Comparison of ENCODE assay signal across 9 mouse cellular contexts in the genomic region with DNA sequence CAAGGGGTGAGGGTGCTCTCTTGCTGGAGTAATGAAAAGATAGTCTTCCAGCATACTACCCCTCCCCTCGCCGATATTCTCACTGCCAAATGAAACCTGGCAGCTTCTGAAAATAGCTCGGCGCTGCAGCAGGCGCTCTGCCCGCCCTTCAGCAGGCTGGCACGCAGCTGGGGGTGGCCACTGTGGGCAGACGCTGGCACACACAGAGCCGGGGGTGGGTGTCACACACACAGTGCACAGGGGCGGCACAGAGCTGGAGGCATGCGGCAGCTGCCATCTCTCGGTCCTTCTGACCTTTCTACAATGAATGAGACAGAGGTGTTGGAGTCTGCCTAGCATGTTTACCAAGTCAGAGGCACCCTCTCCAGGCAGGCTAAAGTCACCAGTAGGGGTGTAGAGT. TPM values are rescaled to one million over a fixed set of nuclear protein-coding genes. Genes with fewer than 3 reads are reported as not detected.
A peak's percentile ranks its signal among the peaks of the same experiment; 100 is the strongest.
DNase-seq lines count a peak whose midpoint lies in the region; ATAC-seq and TF ChIP-seq lines count a peak whose summit lies in the region.
"Had no signal": no experiment of that assay in that cellular context is flagged by ENCODE, and none has a peak within 500 bp of the region (broad histone marks: within the 10 kb centered on the region; RNA-seq: fewer than 3 reads in every experiment).

No protein-coding gene starts in this region.

- no peaks in the 10 kb centered on the region for H3K27me3 ChIP-seq in heart, embryonic 11.5 days (ENCODE audit: control insufficient read depth, insufficient read depth, low read length)
- H3K27me3 ChIP-seq in cerebellum, adult 2 months (ENCODE audit: control insufficient read depth, insufficient read depth, low read length) = no peaks in the 10 kb centered on the region
- no peaks in the 10 kb centered on the region for H3K27me3 ChIP-seq in intestine, embryonic 15.5 days (replicated peaks)
- H3K27me3 ChIP-seq: CH12.LX had no signal

- WGBS in heart, embryonic 11.5 days (ENCODE audit: insufficient replicate concordance) = 69% methylated on average over 12 of the region's 12 CpGs
- under 1% methylated on average over 12 of the region's 12 CpGs for WGBS in cerebellum, adult 2 months
- WGBS in intestine, embryonic 15.5 days = 74% methylated on average over 12 of the region's 12 CpGs

- 0 out of 2 replicates have a peak, but pooled peaks cover 4% of the 10 kb centered on the region for H3K4me1 ChIP-seq in heart, embryonic 11.5 days (ENCODE audit: control insufficient read depth, insufficient read depth, low read length)
- peaks cover 51% of the 10 kb centered on the region for H3K4me1 ChIP-seq in cerebellum, adult 2 months (ENCODE audit: control insufficient read depth, insufficient read depth, low read length)
- H3K4me1 ChIP-seq in intestine, embryonic 15.5 days (replicated peaks) = no peaks in the 10 kb centered on the region

- H3K36me3 ChIP-seq in heart, embryonic 11.5 days (ENCODE audit: control insufficient read depth, insufficient read depth, low read length) = no peaks in the 10 kb centered on the region
- no peaks in the 10 kb centered on the region for H3K36me3 ChIP-seq in intestine, embryonic 15.5 days

- no peaks in the 10 kb centered on the region for H3K9me3 ChIP-seq in heart, embryonic 11.5 days (replicated peaks; ENCODE audit: control insufficient read depth, low read length)
- H3K9me3 ChIP-seq in intestine, embryonic 15.5 days = no peaks in the 10 kb centered on the region

- peak; percentile 98 for DNase-seq in heart, adult 11 months
- peak; percentile 85 to 87 for DNase-seq in cerebellum, adult 2 months
- DNase-seq in heart, adult 8-10 months (ENCODE audit: low spot score) = peak; percentile 55
- peak; percentile 78 to 81 for DNase-seq in layer of hippocampus, adult 8-10 months (ENCODE audit: low spot score in 2 of 2)
- peak; percentile 81 to 86 for DNase-seq in right cerebral cortex, adult 2 months (ENCODE audit: low spot score in 2 of 2)
- DNase-seq in c-Kit-positive CD71-positive TER-119-positive erythroid progenitor cells, embryonic 14.5 days (ENCODE audit: low spot score) = no peak

- TF ChIP-seq CTCF in cerebellum, adult 2 months (IDR thresholded peaks at IDR 0.05; ENCODE audit: borderline replicate concordance, insufficient read depth, low read depth, low read length) = no peak

- TF ChIP-seq POLR2A in cerebellum, adult 2 months (IDR thresholded peaks at IDR 0.05; ENCODE audit: borderline replicate concordance, insufficient read depth, low read length) = no peak

- no peak overlapping the region for H3K4me2 ChIP-seq in heart, embryonic 11.5 days
- H3K4me2 ChIP-seq in intestine, embryonic 15.5 days (replicated peaks) = no peak overlapping the region

- H3K9ac ChIP-seq in heart, embryonic 11.5 days (ENCODE audit: low read depth, low read length) = no peak overlapping the region
- H3K9ac ChIP-seq in intestine, embryonic 15.5 days = no peak overlapping the region

- no peak overlapping the region for H3K27ac ChIP-seq in heart, embryonic 11.5 days (ENCODE audit: low read depth, low read length)
- H3K27ac ChIP-seq in cerebellum, adult 2 months (ENCODE audit: insufficient read depth, low read length) = peak overlapping the region; percentile 65
- no peak overlapping the region for H3K27ac ChIP-seq in intestine, embryonic 15.5 days

- ATAC-seq in heart, embryonic 11.5 days (replicated peaks; ENCODE audit: insufficient number of reproducible peaks, low FRiP score, low TSS enrichment) = no peak
- ATAC-seq in intestine, embryonic 15.5 days = no peak

- H3K4me3 ChIP-seq in heart, embryonic 11.5 days (ENCODE audit: low read depth, low read length) = no peak overlapping the region
- H3K4me3 ChIP-seq in cerebellum, adult 2 months (replicated peaks; ENCODE audit: insufficient read depth, low read depth, low read length) = peak overlapping the region; percentile 21
- H3K4me3 ChIP-seq in intestine, embryonic 15.5 days (replicated peaks) = no peak overlapping the region

RNA-seq across cellular contexts. Expression of a gene that starts 22.8 kb away (rescaled TPM):
- 0.34 and 0.56 TPM in 2 replicates for polyA plus RNA-seq in heart, embryonic 11.5 days (2014; fragmentation: Nextera tagmentation; extraction: Ambion mirVana)
- polyA plus RNA-seq in cerebellum, adult 2 months (2012; rRNA removed) = 121 and 129 TPM in 2 replicates
- 10 to 100 TPM; 15.1 to 23.8 (median 19.8) TPM for total RNA-seq in heart, adult 8-10 months (2022)
- 100 to 1,000 TPM; 105 to 129 (median 117) TPM for total RNA-seq in layer of hippocampus, adult 8-10 months (2022)
- polyA plus RNA-seq in intestine, embryonic 15.5 days (2015; fragmentation: Nextera tagmentation; extraction: Ambion mirVana) = 0.54 and 0.64 TPM in 2 replicates

RNA-seq across cellular contexts. Expression of a gene that starts 35.2 kb away (rescaled TPM):
- polyA plus RNA-seq in heart, embryonic 11.5 days (2014; fragmentation: Nextera tagmentation; extraction: Ambion mirVana) = 5.8 and 9.0 TPM in 2 replicates
- 10.5 and 11.7 TPM in 2 replicates for polyA plus RNA-seq in cerebellum, adult 2 months (2012; rRNA removed)
- 10 to 100 TPM; 27.2 to 38.4 (median 32.0) TPM for total RNA-seq in heart, adult 8-10 months (2022)
- 1 to 10 TPM; 1.9 to 5.1 (median 3.4) TPM for total RNA-seq in layer of hippocampus, adult 8-10 months (2022)
- polyA plus RNA-seq in intestine, embryonic 15.5 days (2015; fragmentation: Nextera tagmentation; extraction: Ambion mirVana) = 34.8 and 35.4 TPM in 2 replicates

RNA-seq across cellular contexts. Expression of a gene that starts 41.4 kb away (rescaled TPM):
- 7.7 and 8.8 TPM in 2 replicates for polyA plus RNA-seq in heart, embryonic 11.5 days (2014; fragmentation: Nextera tagmentation; extraction: Ambion mirVana)
- polyA plus RNA-seq in cerebellum, adult 2 months (2012; rRNA removed) = 4.1 and 4.3 TPM in 2 replicates
- total RNA-seq in heart, adult 8-10 months (2022) = 100 to 1,000 TPM in 3 of 4 experiments, 10 to 100 TPM in 1; 87.1 to 234 (median 146) TPM
- 1 to 10 TPM; 2.1 to 6.1 (median 2.9) TPM for total RNA-seq in layer of hippocampus, adult 8-10 months (2022)
- polyA plus RNA-seq in intestine, embryonic 15.5 days (2015; fragmentation: Nextera tagmentation; extraction: Ambion mirVana) = 16.2 and 16.8 TPM in 2 replicates

Comparison
In these comparisons a context has a peak if more than half of its experiments do, and no peak if none do; other contexts are left out.
1. RNA of a gene that starts 22.8 kb away (polyA plus RNA-seq): 121 to 129 TPM in cerebellum, adult 2 months; 0.54 to 0.64 TPM in intestine, embryonic 15.5 days and 0.34 to 0.56 TPM in heart, embryonic 11.5 days; every median in the first group is over 10 times any median in the second.